ENCODE assay signal across 8 mouse cellular contexts in genomic region chr17:56460876-56461275, GRCm38 (mm10). TPM values are rescaled to one million over a fixed set of nuclear protein-coding genes. Genes with fewer than 3 reads are reported as not detected.
DNase-seq lines count a peak whose midpoint lies in the region; ATAC-seq and TF ChIP-seq lines count a peak whose summit lies in the region.
"Had no signal": no experiment of that assay in that cellular context is flagged by ENCODE, and none has a peak within 500 bp of the region (broad histone marks: within the 10 kb centered on the region; RNA-seq: fewer than 3 reads in every experiment).

No protein-coding gene starts in this region.

- H3K27ac ChIP-seq in lung, postnatal 0 days (ENCODE audit: low read length) = no peak overlapping the region
- H3K27ac ChIP-seq in forebrain, embryonic 12.5 days = peak overlapping the region; percentile 96
- peak overlapping the region; percentile 94 for H3K27ac ChIP-seq in limb, embryonic 14.5 days (replicated peaks; ENCODE audit: low read depth, low read length)
- peak overlapping the region; percentile 97; the same call in 1 of the 2 replicates for H3K27ac ChIP-seq in stomach, embryonic 15.5 days

- H3K27me3 ChIP-seq in lung, postnatal 0 days (replicated peaks; ENCODE audit: insufficient read depth, low read length) = no peaks in the 10 kb centered on the region
- no peaks in the 10 kb centered on the region for H3K27me3 ChIP-seq in forebrain, embryonic 12.5 days
- H3K27me3 ChIP-seq in limb, embryonic 14.5 days (ENCODE audit: control insufficient read depth, insufficient read depth, low read length) = no peaks in the 10 kb centered on the region
- H3K27me3 ChIP-seq in stomach, embryonic 15.5 days (replicated peaks) = no peaks in the 10 kb centered on the region

- TF ChIP-seq CTCF in lung, postnatal 0 days (IDR thresholded peaks at IDR 0.05) = no peak

- H3K4me1 ChIP-seq in lung, postnatal 0 days (ENCODE audit: insufficient read depth, low read depth, low read length) = peaks cover 16% of the 10 kb centered on the region; the same call in 1 of the 2 replicates
- H3K4me1 ChIP-seq in forebrain, embryonic 12.5 days = peaks cover 68% of the 10 kb centered on the region
- peaks cover 26% of the 10 kb centered on the region for H3K4me1 ChIP-seq in limb, embryonic 14.5 days (ENCODE audit: control insufficient read depth, insufficient read depth, low read length)
- H3K4me1 ChIP-seq in stomach, embryonic 15.5 days = peaks cover 44% of the 10 kb centered on the region

- no peak for DNase-seq in lung, postnatal 0 days (ENCODE audit: low spot score)
- no peak for DNase-seq in lung, postnatal 25 days (ENCODE audit: low spot score)
- no peak for DNase-seq in limb, embryonic 14.5 days (ENCODE audit: low spot score)
- no peak for DNase-seq in right cerebral cortex, postnatal 36 days (ENCODE audit: low spot score in 2 of 2)
- DNase-seq in cerebellum, adult 9-11 months = no peak
- DNase-seq: thymus, postnatal 25 days had no signal

- no peaks in the 10 kb centered on the region for H3K9me3 ChIP-seq in lung, postnatal 0 days (ENCODE audit: low read length)
- H3K9me3 ChIP-seq in forebrain, embryonic 12.5 days = no peaks in the 10 kb centered on the region
- H3K9me3 ChIP-seq in limb, embryonic 14.5 days (ENCODE audit: control insufficient read depth, low read length) = no peaks in the 10 kb centered on the region
- no peaks in the 10 kb centered on the region for H3K9me3 ChIP-seq in stomach, embryonic 15.5 days

- peak overlapping the region; percentile 92 for H3K4me2 ChIP-seq in lung, postnatal 0 days (replicated peaks; ENCODE audit: low read depth, low read length)
- H3K4me2 ChIP-seq in forebrain, embryonic 12.5 days = peak overlapping the region; percentile 89
- H3K4me2 ChIP-seq in limb, embryonic 14.5 days (replicated peaks; ENCODE audit: low read depth, low read length, severe bottlenecking) = peak overlapping the region; percentile 60
- H3K4me2 ChIP-seq in stomach, embryonic 15.5 days = peak overlapping the region; percentile 93

- no peak overlapping the region for H3K9ac ChIP-seq in lung, postnatal 0 days (replicated peaks; ENCODE audit: low read depth)
- peak overlapping the region; percentile 79 for H3K9ac ChIP-seq in forebrain, embryonic 12.5 days
- peak overlapping the region; percentile 74 for H3K9ac ChIP-seq in limb, embryonic 14.5 days (ENCODE audit: low read depth, low read length, severe bottlenecking)
- H3K9ac ChIP-seq in stomach, embryonic 15.5 days = peak overlapping the region; percentile 85

- peak overlapping the region; percentile 67 for H3K4me3 ChIP-seq in lung, postnatal 0 days (ENCODE audit: low read depth, low read length)
- peak overlapping the region; percentile 59 for H3K4me3 ChIP-seq in forebrain, embryonic 12.5 days (replicated peaks)
- peak overlapping the region; percentile 70 for H3K4me3 ChIP-seq in limb, embryonic 14.5 days (replicated peaks; ENCODE audit: low read length)
- H3K4me3 ChIP-seq in stomach, embryonic 15.5 days (replicated peaks) = peak overlapping the region; percentile 67

- ATAC-seq in lung, postnatal 0 days = no peak
- ATAC-seq in forebrain, embryonic 12.5 days (ENCODE audit: low FRiP score) = no peak
- no peak for ATAC-seq in limb, embryonic 14.5 days (ENCODE audit: low FRiP score, low read depth)
- no peak for ATAC-seq in stomach, embryonic 15.5 days (ENCODE audit: insufficient read depth, low FRiP score, low read depth)

- WGBS in lung, postnatal 0 days = 23% methylated on average over 6 of the region's 6 CpGs
- WGBS in forebrain, embryonic 12.5 days = 26% methylated on average over 6 of the region's 6 CpGs
- WGBS in limb, embryonic 14.5 days = 5% methylated on average over 6 of the region's 6 CpGs
- 22% methylated on average over 6 of the region's 6 CpGs for WGBS in stomach, embryonic 15.5 days

- no peak for TF ChIP-seq EP300 in lung, postnatal 0 days (IDR thresholded peaks at IDR 0.05)

- no peak for TF ChIP-seq POLR2A in limb, embryonic 14.5 days (IDR thresholded peaks at IDR 0.05; ENCODE audit: borderline replicate concordance, extremely low read depth, insufficient read depth, insufficient read length)

- H3K36me3 ChIP-seq in lung, postnatal 0 days (ENCODE audit: insufficient read depth, low read length) = no peaks in the 10 kb centered on the region
- H3K36me3 ChIP-seq in forebrain, embryonic 12.5 days (replicated peaks) = peaks cover 27% of the 10 kb centered on the region
- H3K36me3 ChIP-seq in limb, embryonic 14.5 days (ENCODE audit: control insufficient read depth, insufficient read depth, low read length) = peaks cover 26% of the 10 kb centered on the region
- peaks cover 9% of the 10 kb centered on the region; the same call in 1 of the 2 replicates for H3K36me3 ChIP-seq in stomach, embryonic 15.5 days

RNA-seq across cellular contexts. Expression of gene Ptprs, which starts 15.4 kb away (rescaled TPM):
- 25.6 and 29.6 TPM in 2 replicates for polyA plus RNA-seq in lung, postnatal 0 days (2015; fragmentation: Nextera tagmentation; extraction: Ambion mirVana)
- polyA plus RNA-seq in forebrain, embryonic 12.5 days (2016; fragmentation: Nextera tagmentation; extraction: Ambion mirVana) = 330 and 331 TPM in 2 replicates
- 483 and 667 TPM in 2 replicates for polyA plus RNA-seq in limb, embryonic 14.5 days (2012; rRNA removed)
- polyA plus RNA-seq in limb, embryonic 14.5 days (2014; fragmentation: Nextera tagmentation; extraction: Ambion mirVana) = 116 and 131 TPM in 2 replicates
- polyA plus RNA-seq in stomach, embryonic 15.5 days (2015; fragmentation: Nextera tagmentation; extraction: Ambion mirVana) = 71.8 and 81.2 TPM in 2 replicates

RNA-seq across cellular contexts. Expression of gene Znrf4, which starts 51.4 kb away (rescaled TPM):
- not detected in 2 replicates for polyA plus RNA-seq in lung, postnatal 0 days (2015; fragmentation: Nextera tagmentation; extraction: Ambion mirVana)
- not detected in 2 replicates for polyA plus RNA-seq in forebrain, embryonic 12.5 days (2016; fragmentation: Nextera tagmentation; extraction: Ambion mirVana)
- not detected in 2 replicates for polyA plus RNA-seq in limb, embryonic 14.5 days (2012; rRNA removed)
- polyA plus RNA-seq in limb, embryonic 14.5 days (2014; fragmentation: Nextera tagmentation; extraction: Ambion mirVana) = 0.17 TPM in 1 of 2 replicates, not detected in the other
- polyA plus RNA-seq in stomach, embryonic 15.5 days (2015; fragmentation: Nextera tagmentation; extraction: Ambion mirVana) = not detected in 2 replicates
